Mouse (Mus musculus): Measurements from ENCODE around the gene Akr1cl. TPM values are rescaled to one million over a fixed set of nuclear protein-coding genes. Genes with fewer than 3 reads are reported as not detected.

Akr1cl gene
- polyA plus RNA-seq, 1 experiment from 2014 or later = 3.9 TPM

Other genes with a start within 250 kb of the Akr1cl start
- gene Plekhm3, start 75.9 kb downstream of the Akr1cl start, polyA plus RNA-seq (2015; fragmentation: Nextera tagmentation; extraction: Ambion mirVana) = 5.0 and 9.1 TPM in 2 replicates
- gene Cryge, start 18.4 kb upstream of the Akr1cl start, polyA plus RNA-seq (2015; fragmentation: Nextera tagmentation; extraction: Ambion mirVana) = not detected in 2 replicates
- not detected in 2 replicates for gene Crygd, start 30.7 kb upstream of the Akr1cl start, polyA plus RNA-seq (2015; fragmentation: Nextera tagmentation; extraction: Ambion mirVana)
- not detected in 2 replicates for gene Crygc, start 40.9 kb upstream of the Akr1cl start, polyA plus RNA-seq (2015; fragmentation: Nextera tagmentation; extraction: Ambion mirVana)
- not detected in 2 replicates for gene Crygb, start 49.5 kb upstream of the Akr1cl start, polyA plus RNA-seq (2015; fragmentation: Nextera tagmentation; extraction: Ambion mirVana)
- gene Cryga, start 70.6 kb upstream of the Akr1cl start, polyA plus RNA-seq (2015; fragmentation: Nextera tagmentation; extraction: Ambion mirVana) = not detected in 2 replicates
- gene Gm28845, start 86.8 kb upstream of the Akr1cl start, polyA plus RNA-seq (2015; fragmentation: Nextera tagmentation; extraction: Ambion mirVana) = 0.29 TPM in 1 of 2 replicates, not detected in the other
- 2.0 and 2.8 TPM in 2 replicates for gene D630023F18Rik, start 90.5 kb upstream of the Akr1cl start, polyA plus RNA-seq (2015; fragmentation: Nextera tagmentation; extraction: Ambion mirVana)
- gene Idh1, start 153.7 kb upstream of the Akr1cl start, polyA plus RNA-seq (2015; fragmentation: Nextera tagmentation; extraction: Ambion mirVana) = 293 and 329 TPM in 2 replicates
- gene Pikfyve, start 153.9 kb upstream of the Akr1cl start, polyA plus RNA-seq (2015; fragmentation: Nextera tagmentation; extraction: Ambion mirVana) = 10.0 and 11.1 TPM in 2 replicates
- gene Pth2r, start 249.3 kb upstream of the Akr1cl start, polyA plus RNA-seq (2015; fragmentation: Nextera tagmentation; extraction: Ambion mirVana) = not detected in 2 replicates

Data from kidney, embryonic 16.5 days (tissue).